Mouse (Mus musculus) CD4-positive, CD25-positive, alpha-beta regulatory T cell, adult 4 months (primary cell): Measurements from ENCODE around the gene 1110008L16Rik. TPM values are rescaled to one million over a fixed set of nuclear protein-coding genes. Genes with fewer than 3 reads are reported as not detected.
"Not testable (repeated sequence)": the region's sequence is repeated elsewhere in the genome, so short reads cannot be mapped to it uniquely, and the experiment has no call there.

Experiments used
- ATAC-seq: one replicate; pipeline ENCODE4 v1.8.0; 2017
- polyA plus RNA-seq, 2 experiments: library from polyadenylated mRNA; unstranded; fragments of 100-300 nt; shearing (Covaris generic); gene quantifications; one replicate each; pipeline ENCODE4 v1.2.1; 2017

1110008L16Rik gene
- polyA plus RNA-seq, 2 experiments from 2014 or later: 7.2 to 11.9 TPM

GRCm38 (mm10) chr12:55392733-55393577 lies 93.6 kb downstream of the 1110008L16Rik start:
- peak; percentile 19 for ATAC-seq

GRCm38 (mm10) chr12:55395601-55396000 lies 96.2 kb downstream of the 1110008L16Rik start:
- not testable (repeated sequence) for ATAC-seq

- no peak for ATAC-seq
Measured at GRCm38 (mm10) chr12:55396536-55396935, 97.2 kb downstream of the 1110008L16Rik start.

- ATAC-seq: no peak
Measured at GRCm38 (mm10) chr12:55397544-55398239, 98.3 kb downstream of the 1110008L16Rik start.

GRCm38 (mm10) chr12:55398240-55399127 lies 99.1 kb downstream of the 1110008L16Rik start:
- ATAC-seq: peak; percentile 98

- ATAC-seq: no peak
Measured at GRCm38 (mm10) chr12:55399128-55399677, 99.8 kb downstream of the 1110008L16Rik start.

- no peak for ATAC-seq
Measured at GRCm38 (mm10) chr12:55407888-55408287, 108.5 kb downstream of the 1110008L16Rik start.

- no peak for ATAC-seq
Measured at GRCm38 (mm10) chr12:55415255-55415654, 115.9 kb downstream of the 1110008L16Rik start.

- ATAC-seq: no peak
Measured at GRCm38 (mm10) chr12:55415762-55416161, 116.4 kb downstream of the 1110008L16Rik start.

GRCm38 (mm10) chr12:55420220-55420619 lies 120.8 kb downstream of the 1110008L16Rik start:
- ATAC-seq: no peak

- ATAC-seq: peak; percentile 60
Measured at GRCm38 (mm10) chr12:55422057-55422456, 122.7 kb downstream of the 1110008L16Rik start.

- ATAC-seq: no peak
Measured at GRCm38 (mm10) chr12:55426300-55426699, 126.9 kb downstream of the 1110008L16Rik start.

GRCm38 (mm10) chr12:55429201-55429600 lies 129.8 kb downstream of the 1110008L16Rik start:
- no peak for ATAC-seq

GRCm38 (mm10) chr12:55429956-55430355 lies 130.6 kb downstream of the 1110008L16Rik start:
- no peak for ATAC-seq

Other genes starting within 250 kb of the 1110008L16Rik start
- gene 2700097O09Rik, start 219.5 kb upstream of the 1110008L16Rik start, polyA plus RNA-seq: 10 to 100 TPM; 17.2 to 22.1 TPM
- 100 to 1,000 TPM; 140 to 147 TPM for gene Srp54a, start 219.3 kb upstream of the 1110008L16Rik start, polyA plus RNA-seq
- gene Fam177a, start 175.1 kb upstream of the 1110008L16Rik start, polyA plus RNA-seq: 10 to 100 TPM in 1 of 2 experiments, 1 to 10 TPM in 1; 9.4 to 18.7 TPM
- 10 to 100 TPM; 39.0 to 40.9 TPM for gene Srp54b, start 144.5 kb upstream of the 1110008L16Rik start, polyA plus RNA-seq
- gene 1700047I17Rik2, start 100.0 kb upstream of the 1110008L16Rik start, polyA plus RNA-seq: 1 to 10 TPM in 1 of 2 experiments, not detected in 1; 6.5 TPM
- gene Srp54c, start 69.4 kb upstream of the 1110008L16Rik start, polyA plus RNA-seq: 10 to 100 TPM; 41.9 to 52.0 TPM
- gene Ppp2r3c, start 3.4 kb downstream of the 1110008L16Rik start, polyA plus RNA-seq: 10 to 100 TPM; 17.8 to 19.1 TPM
- gene Psma6, start 84.6 kb downstream of the 1110008L16Rik start, polyA plus RNA-seq: 100 to 1,000 TPM; 249 to 250 TPM
- gene Nfkbia, start 193.1 kb downstream of the 1110008L16Rik start, polyA plus RNA-seq: 100 to 1,000 TPM; 643 to 660 TPM